Mouse (Mus musculus): ENCODE measurements around the gene Emid1. TPM values are rescaled to one million over a fixed set of nuclear protein-coding genes. Genes with fewer than 3 reads are reported as not detected.
A peak's percentile ranks its signal among the peaks of the same experiment; 100 is the strongest.
"Not testable (repeated sequence)": the region's sequence is repeated elsewhere in the genome, so short reads cannot be mapped to it uniquely, and the experiment has no call there.

Emid1 gene
- polyA plus RNA-seq, 1 experiment from 2014 or later = 8.0 TPM

- H3K9ac ChIP-seq (ENCODE audit: low read length) = peak overlapping the region; percentile 100
- no peak for ATAC-seq (replicated peaks; ENCODE audit: extremely low read depth, insufficient read depth, low FRiP score)
- no peak overlapping the region for H3K27ac ChIP-seq (ENCODE audit: low read length)
Observed at GRCm38 (mm10) chr11:5096480-5097020, 55.5 kb downstream of the Emid1 start.

GRCm38 (mm10) chr11:5095877-5096276 is 56.2 kb downstream of the Emid1 start:
- Histone ChIP-seq H3K4me3 (ENCODE audit: low read length) (no peak overlapping the region), H3K9me3 (replicated peaks; ENCODE audit: control insufficient read depth, low read length) (no peaks in the 10 kb centered on the region), H3K27me3 (ENCODE audit: control insufficient read depth, insufficient read depth, low read length) (no peaks in the 10 kb centered on the region), H3K4me2 (ENCODE audit: low read depth, low read length) (peak overlapping the region; percentile 36), H3K4me1 (ENCODE audit: control insufficient read depth, insufficient read depth, low read length) (peaks cover 27% of the 10 kb centered on the region), H3K27ac (ENCODE audit: low read length) (no peak overlapping the region), H3K36me3 (ENCODE audit: control insufficient read depth, insufficient read depth) (peaks cover 12% of the 10 kb centered on the region), H3K9ac (ENCODE audit: low read length) (0 out of 2 replicates have a peak overlapping the region, but pooled peaks have one; percentile 7)
- 65% methylated on average over 5 of the region's 5 CpGs for WGBS
- no peak for ATAC-seq (replicated peaks; ENCODE audit: extremely low read depth, insufficient read depth, low FRiP score)

More at GRCm38 (mm10) chr11:5096480-5097020, 55.5 kb downstream of the Emid1 start:
- H3K4me2 ChIP-seq (ENCODE audit: low read depth, low read length) = peak overlapping the region; percentile 77
- no peaks in the 10 kb centered on the region for H3K9me3 ChIP-seq (replicated peaks; ENCODE audit: control insufficient read depth, low read length)
- WGBS = 45% methylated on average over 8 of the region's 8 CpGs
- peaks cover 31% of the 10 kb centered on the region for H3K4me1 ChIP-seq (ENCODE audit: control insufficient read depth, insufficient read depth, low read length)
- H3K4me3 ChIP-seq (ENCODE audit: low read length) = peak overlapping the region; percentile 98
- H3K36me3 ChIP-seq (ENCODE audit: control insufficient read depth, insufficient read depth) = peaks cover 8% of the 10 kb centered on the region; the same call in 1 of the 2 replicates
- H3K27me3 ChIP-seq (ENCODE audit: control insufficient read depth, insufficient read depth, low read length) = no peaks in the 10 kb centered on the region

- Histone ChIP-seq H3K36me3 (ENCODE audit: control insufficient read depth, insufficient read depth) (peaks cover 38% of the 10 kb centered on the region), H3K4me2 (ENCODE audit: low read depth, low read length) (no peak overlapping the region), H3K9ac (ENCODE audit: low read length) (no peak overlapping the region), H3K4me3 (ENCODE audit: low read length) (no peak overlapping the region), H3K9me3 (replicated peaks; ENCODE audit: control insufficient read depth, low read length) (no peaks in the 10 kb centered on the region), H3K27ac (ENCODE audit: low read length) (no peak overlapping the region), H3K4me1 (ENCODE audit: control insufficient read depth, insufficient read depth, low read length) (peaks cover 12% of the 10 kb centered on the region), H3K27me3 (ENCODE audit: control insufficient read depth, insufficient read depth, low read length) (no peaks in the 10 kb centered on the region)
- 27% methylated on average over 2 of the region's 2 CpGs for WGBS
- ATAC-seq (replicated peaks; ENCODE audit: extremely low read depth, insufficient read depth, low FRiP score) = no peak
Observed at GRCm38 (mm10) chr11:5091706-5092105, 60.4 kb downstream of the Emid1 start.

- H3K4me1 ChIP-seq (ENCODE audit: control insufficient read depth, insufficient read depth, low read length) = 0 out of 2 replicates have a peak, but pooled peaks cover under 1% of the 10 kb centered on the region
- H3K9me3 ChIP-seq (replicated peaks; ENCODE audit: control insufficient read depth, low read length) = no peaks in the 10 kb centered on the region
- H3K4me3 ChIP-seq (ENCODE audit: low read length) = no peak overlapping the region
- H3K4me2 ChIP-seq (ENCODE audit: low read depth, low read length) = no peak overlapping the region
- WGBS = 89% methylated on average over 1 of the region's 1 CpGs
- no peak for ATAC-seq (replicated peaks; ENCODE audit: extremely low read depth, insufficient read depth, low FRiP score)
- H3K9ac ChIP-seq (ENCODE audit: low read length) = no peak overlapping the region
- peaks cover 61% of the 10 kb centered on the region for H3K36me3 ChIP-seq (ENCODE audit: control insufficient read depth, insufficient read depth)
- H3K27ac ChIP-seq (ENCODE audit: low read length) = no peak overlapping the region
- H3K27me3 ChIP-seq (ENCODE audit: control insufficient read depth, insufficient read depth, low read length) = no peaks in the 10 kb centered on the region
Observed at GRCm38 (mm10) chr11:5089147-5089546, 62.9 kb downstream of the Emid1 start.

- not testable (repeated sequence) for H3K27ac ChIP-seq (ENCODE audit: low read length); ATAC-seq (replicated peaks; ENCODE audit: extremely low read depth, insufficient read depth, low FRiP score); H3K4me2 ChIP-seq (ENCODE audit: low read depth, low read length); H3K4me3 ChIP-seq (ENCODE audit: low read length); H3K9ac ChIP-seq (ENCODE audit: low read length); H3K4me1 ChIP-seq (ENCODE audit: control insufficient read depth, insufficient read depth, low read length); H3K9me3 ChIP-seq (replicated peaks; ENCODE audit: control insufficient read depth, low read length); H3K27me3 ChIP-seq (ENCODE audit: control insufficient read depth, insufficient read depth, low read length)
- peaks cover 58% of the 10 kb centered on the region for H3K36me3 ChIP-seq (ENCODE audit: control insufficient read depth, insufficient read depth)
- WGBS = 81% methylated on average over 4 of the region's 5 CpGs
Observed at GRCm38 (mm10) chr11:5076843-5077242, 75.2 kb downstream of the Emid1 start.

- H3K9me3 ChIP-seq (replicated peaks; ENCODE audit: control insufficient read depth, low read length) = no peaks in the 10 kb centered on the region
- H3K27ac ChIP-seq (ENCODE audit: low read length) = no peak overlapping the region
- H3K4me2 ChIP-seq (ENCODE audit: low read depth, low read length) = no peak overlapping the region
- H3K27me3 ChIP-seq (ENCODE audit: control insufficient read depth, insufficient read depth, low read length) = no peaks in the 10 kb centered on the region
- no peak overlapping the region for H3K4me3 ChIP-seq (ENCODE audit: low read length)
- H3K36me3 ChIP-seq (ENCODE audit: control insufficient read depth, insufficient read depth) = peaks cover 61% of the 10 kb centered on the region
- ATAC-seq (replicated peaks; ENCODE audit: extremely low read depth, insufficient read depth, low FRiP score) = no peak
- H3K9ac ChIP-seq (ENCODE audit: low read length) = no peak overlapping the region
- H3K4me1 ChIP-seq (ENCODE audit: control insufficient read depth, insufficient read depth, low read length) = no peaks in the 10 kb centered on the region
Observed at GRCm38 (mm10) chr11:5075760-5076159, 76.3 kb downstream of the Emid1 start.

GRCm38 (mm10) chr11:5074882-5075281 is 77.2 kb downstream of the Emid1 start:
- Histone ChIP-seq H3K4me3 (ENCODE audit: low read length) (no peak overlapping the region), H3K9me3 (replicated peaks; ENCODE audit: control insufficient read depth, low read length) (no peaks in the 10 kb centered on the region), H3K27me3 (ENCODE audit: control insufficient read depth, insufficient read depth, low read length) (no peaks in the 10 kb centered on the region), H3K27ac (ENCODE audit: low read length) (no peak overlapping the region), H3K36me3 (ENCODE audit: control insufficient read depth, insufficient read depth) (peaks cover 64% of the 10 kb centered on the region), H3K4me1 (ENCODE audit: control insufficient read depth, insufficient read depth, low read length) (no peaks in the 10 kb centered on the region), H3K9ac (ENCODE audit: low read length) (no peak overlapping the region), H3K4me2 (ENCODE audit: low read depth, low read length) (no peak overlapping the region)
- ATAC-seq (replicated peaks; ENCODE audit: extremely low read depth, insufficient read depth, low FRiP score) = no peak
- WGBS = 66% methylated on average over 4 of the region's 4 CpGs

GRCm38 (mm10) chr11:5068126-5068971 is 83.7 kb downstream of the Emid1 start:
- Histone ChIP-seq H3K4me2 (ENCODE audit: low read depth, low read length) (no peak overlapping the region), H3K27ac (ENCODE audit: low read length) (no peak overlapping the region), H3K9ac (ENCODE audit: low read length) (no peak overlapping the region), H3K36me3 (ENCODE audit: control insufficient read depth, insufficient read depth) (peaks cover 48% of the 10 kb centered on the region), H3K4me1 (ENCODE audit: control insufficient read depth, insufficient read depth, low read length) (peaks cover 18% of the 10 kb centered on the region), H3K4me3 (ENCODE audit: low read length) (no peak overlapping the region), H3K9me3 (replicated peaks; ENCODE audit: control insufficient read depth, low read length) (no peaks in the 10 kb centered on the region), H3K27me3 (ENCODE audit: control insufficient read depth, insufficient read depth, low read length) (no peaks in the 10 kb centered on the region)
- no peak for ATAC-seq (replicated peaks; ENCODE audit: extremely low read depth, insufficient read depth, low FRiP score)
- WGBS = 81% methylated on average over 9 of the region's 9 CpGs

GRCm38 (mm10) chr11:5067063-5067462 is 85.0 kb downstream of the Emid1 start:
- no peak for ATAC-seq (replicated peaks; ENCODE audit: extremely low read depth, insufficient read depth, low FRiP score)

More at GRCm38 (mm10) chr11:5067063-5067462, 85.0 kb downstream of the Emid1 start:
- H3K27me3 ChIP-seq (ENCODE audit: control insufficient read depth, insufficient read depth, low read length) = peaks cover 6% of the 10 kb centered on the region
- H3K36me3 ChIP-seq (ENCODE audit: control insufficient read depth, insufficient read depth) = peaks cover 37% of the 10 kb centered on the region
- H3K27ac ChIP-seq (ENCODE audit: low read length) = no peak overlapping the region
- H3K4me1 ChIP-seq (ENCODE audit: control insufficient read depth, insufficient read depth, low read length) = peaks cover 28% of the 10 kb centered on the region
- H3K4me3 ChIP-seq (ENCODE audit: low read length) = no peak overlapping the region
- no peaks in the 10 kb centered on the region for H3K9me3 ChIP-seq (replicated peaks; ENCODE audit: control insufficient read depth, low read length)
- H3K4me2 ChIP-seq (ENCODE audit: low read depth, low read length) = no peak overlapping the region
- no peak overlapping the region for H3K9ac ChIP-seq (ENCODE audit: low read length)

Data from heart, embryonic 16.5 days (tissue).